Mouse (Mus musculus): ENCODE results near the gene Gal3st4. TPM values are rescaled to one million over a fixed set of nuclear protein-coding genes. Genes with fewer than 3 reads are reported as not detected.

Gal3st4 gene
- polyA plus RNA-seq, 1 experiment = 5.7 TPM

- Histone ChIP-seq H3K27ac (ENCODE audit: insufficient read depth, low read length) (no peak within 1 kb of the TSS), H3K4me3 (ENCODE audit: insufficient read depth, low read length) (peak within 1 kb of the TSS; percentile 70), H3K4me1 (ENCODE audit: control insufficient read depth, insufficient read depth, low read length) (no peaks in the 10 kb centered on the region; the same call in 1 of the 2 replicates)
- TF ChIP-seq CTCF (IDR thresholded peaks at IDR 0.05; ENCODE audit: borderline replicate concordance, insufficient read depth, low read length) (no peak), POLR2A (IDR thresholded peaks at IDR 0.05; ENCODE audit: low read depth, low read length) (peak; percentile 81)
These were observed 7.2 kb upstream of the Gal3st4 start, which contains the start of the genes Gm43720, Gpc2 and Stag3 for GRCm38 (mm10) chr5:138279585-138280424. Gene Gm43720, minus strand, starts transcription at chr5:138279958. Gene Gpc2, minus strand, starts transcription at chr5:138280005. Gene Stag3, plus strand, starts transcription at chr5:138280240.

GRCm38 (mm10) chr5:138277994-138278393, 5.4 kb upstream of the Gal3st4 start:
- TF ChIP-seq CTCF (IDR thresholded peaks at IDR 0.05; ENCODE audit: borderline replicate concordance, insufficient read depth, low read length) (no peak), POLR2A (IDR thresholded peaks at IDR 0.05; ENCODE audit: low read depth, low read length) (no peak)
- Histone ChIP-seq H3K27ac (ENCODE audit: insufficient read depth, low read length) (no peak overlapping the region), H3K4me1 (ENCODE audit: control insufficient read depth, insufficient read depth, low read length) (no peaks in the 10 kb centered on the region; the same call in 1 of the 2 replicates), H3K4me3 (ENCODE audit: insufficient read depth, low read length) (no peak overlapping the region)

- TF ChIP-seq CTCF (IDR thresholded peaks at IDR 0.05; ENCODE audit: borderline replicate concordance, insufficient read depth, low read length) (no peak), POLR2A (IDR thresholded peaks at IDR 0.05; ENCODE audit: low read depth, low read length) (no peak)
- Histone ChIP-seq H3K4me1 (ENCODE audit: control insufficient read depth, insufficient read depth, low read length) (peaks cover 2% of the 10 kb centered on the region; the same call in 1 of the 2 replicates), H3K4me3 (ENCODE audit: insufficient read depth, low read length) (no peak overlapping the region), H3K27ac (ENCODE audit: insufficient read depth, low read length) (no peak overlapping the region)
These were observed 2.8 kb upstream of the Gal3st4 start for GRCm38 (mm10) chr5:138275216-138276050.

- TF ChIP-seq POLR2A (IDR thresholded peaks at IDR 0.05; ENCODE audit: low read depth, low read length) (no peak), CTCF (IDR thresholded peaks at IDR 0.05; ENCODE audit: borderline replicate concordance, insufficient read depth, low read length) (no peak)
- peaks cover 2% of the 10 kb centered on the region; the same call in 1 of the 2 replicates for H3K4me1 ChIP-seq (ENCODE audit: control insufficient read depth, insufficient read depth, low read length)
- no peak overlapping the region for H3K27ac ChIP-seq (ENCODE audit: insufficient read depth, low read length)
- H3K4me3 ChIP-seq (ENCODE audit: insufficient read depth, low read length) = no peak overlapping the region
These were observed 1.5 kb upstream of the Gal3st4 start for GRCm38 (mm10) chr5:138274186-138274585.

- no peak overlapping the region for H3K4me3 ChIP-seq (ENCODE audit: insufficient read depth, low read length)
- no peak overlapping the region for H3K27ac ChIP-seq (ENCODE audit: insufficient read depth, low read length)
- H3K4me1 ChIP-seq (ENCODE audit: control insufficient read depth, insufficient read depth, low read length) = 0 out of 2 replicates have a peak, but pooled peaks cover 2% of the 10 kb centered on the region
- TF ChIP-seq CTCF (IDR thresholded peaks at IDR 0.05; ENCODE audit: borderline replicate concordance, insufficient read depth, low read length) (no peak), POLR2A (IDR thresholded peaks at IDR 0.05; ENCODE audit: low read depth, low read length) (no peak)
These were observed 1.4 kb downstream of the Gal3st4 start for GRCm38 (mm10) chr5:138271232-138271631.

- TF ChIP-seq CTCF (IDR thresholded peaks at IDR 0.05; ENCODE audit: borderline replicate concordance, insufficient read depth, low read length) (no peak), POLR2A (IDR thresholded peaks at IDR 0.05; ENCODE audit: low read depth, low read length) (no peak)
These were observed 3.7 kb downstream of the Gal3st4 start for GRCm38 (mm10) chr5:138268980-138269379.

GRCm38 (mm10) chr5:138267114-138267513, 5.5 kb downstream of the Gal3st4 start:
- Histone ChIP-seq H3K27ac (ENCODE audit: insufficient read depth, low read length) (no peak overlapping the region), H3K4me3 (ENCODE audit: insufficient read depth, low read length) (no peak overlapping the region), H3K4me1 (ENCODE audit: control insufficient read depth, insufficient read depth, low read length) (peaks cover 6% of the 10 kb centered on the region)
- TF ChIP-seq CTCF (IDR thresholded peaks at IDR 0.05; ENCODE audit: borderline replicate concordance, insufficient read depth, low read length) (no peak), POLR2A (IDR thresholded peaks at IDR 0.05; ENCODE audit: low read depth, low read length) (no peak)

More at GRCm38 (mm10) chr5:138268980-138269379, 3.7 kb downstream of the Gal3st4 start:
- Histone ChIP-seq H3K27ac (ENCODE audit: insufficient read depth, low read length) (no peak overlapping the region), H3K4me3 (ENCODE audit: insufficient read depth, low read length) (no peak overlapping the region), H3K4me1 (ENCODE audit: control insufficient read depth, insufficient read depth, low read length) (0 out of 2 replicates have a peak, but pooled peaks cover 2% of the 10 kb centered on the region)

- H3K4me1 ChIP-seq (ENCODE audit: control insufficient read depth, insufficient read depth, low read length) = peaks cover 3% of the 10 kb centered on the region
- no peak overlapping the region for H3K27ac ChIP-seq (ENCODE audit: insufficient read depth, low read length)
- TF ChIP-seq POLR2A (IDR thresholded peaks at IDR 0.05; ENCODE audit: low read depth, low read length) (no peak), CTCF (IDR thresholded peaks at IDR 0.05; ENCODE audit: borderline replicate concordance, insufficient read depth, low read length) (no peak)
These were observed 6.9 kb downstream of the Gal3st4 start for GRCm38 (mm10) chr5:138265712-138266111.

GRCm38 (mm10) chr5:138264207-138264578, 8.4 kb downstream of the Gal3st4 start:
- Histone ChIP-seq H3K4me3 (ENCODE audit: insufficient read depth, low read length) (peak overlapping the region; percentile 64), H3K4me1 (ENCODE audit: control insufficient read depth, insufficient read depth, low read length) (peaks cover 3% of the 10 kb centered on the region), H3K27ac (ENCODE audit: insufficient read depth, low read length) (0 out of 2 replicates have a peak overlapping the region, but pooled peaks have one; percentile 14)
- TF ChIP-seq CTCF (IDR thresholded peaks at IDR 0.05; ENCODE audit: borderline replicate concordance, insufficient read depth, low read length) (no peak), POLR2A (IDR thresholded peaks at IDR 0.05; ENCODE audit: low read depth, low read length) (no peak)

More at GRCm38 (mm10) chr5:138265712-138266111, 6.9 kb downstream of the Gal3st4 start:
- H3K4me3 ChIP-seq (ENCODE audit: insufficient read depth, low read length) = no peak overlapping the region
